Mouse (Mus musculus) CH12.LX (cell line): ENCODE results near the gene Pmp22. TPM values are rescaled to one million over a fixed set of nuclear protein-coding genes. Genes with fewer than 3 reads are reported as not detected.

Experiments
- DNase-seq: peaks from one replicate; pipeline ENCODE4 v3.0.0-alpha.2; 2013; ENCODE audit errors: extremely low read depth
- H3K27ac ChIP-seq: 2 replicates; pipeline ENCODE4 v1.5.1; 2012; ENCODE audit warnings: low read depth, mild to moderate bottlenecking, control low read depth, moderate library complexity; ENCODE audit not compliant: insufficient read depth
- H3K27me3 ChIP-seq: replicated peaks from 2 replicates; pipeline ENCODE3; 2012; ENCODE audit warnings: inconsistent platforms
- H3K36me3 ChIP-seq, 2 experiments: replicated peaks in 1 of 2; 2 replicates each; pipeline versions ENCODE3 to v1.6.1; 2012; ENCODE audit warnings: inconsistent platforms in 1 of 2, low read length in 1 of 2, mild to moderate bottlenecking in 1 of 2, mixed read lengths in 1 of 2, moderate library complexity in 1 of 2; ENCODE audit not compliant: control insufficient read depth in 1 of 2, insufficient read depth in 1 of 2
- H3K4me1 ChIP-seq, 2 experiments: 2 replicates each; pipeline ENCODE4 v1.6.1; 2012; ENCODE audit warnings: inconsistent platforms in 1 of 2, moderate library complexity in 1 of 2; ENCODE audit not compliant: insufficient read depth in 2 of 2, control insufficient read depth in 1 of 2
- H3K4me2 ChIP-seq: 2 replicates; pipeline ENCODE4 v1.6.1; 2012; ENCODE audit warnings: low read depth, mild to moderate bottlenecking, control low read depth; ENCODE audit not compliant: poor library complexity, insufficient read depth, severe bottlenecking
- H3K4me3 ChIP-seq, 3 experiments: fragments of 150-350 bp in 1 of 3; sonication (generic) in 1 of 3; replicated peaks in 1 of 3; 2 replicates each; pipeline versions ENCODE3 to v1.5.1; 2011 to 2012; ENCODE audit warnings: low read depth in 2 of 3, low read length in 2 of 3, mild to moderate bottlenecking in 2 of 3, moderate library complexity in 2 of 3, control low read depth in 1 of 3, improper control_type of control experiment in 1 of 3, inconsistent platforms in 1 of 3, mixed read lengths in 1 of 3; ENCODE audit not compliant: poor library complexity in 1 of 3
- H3K79me2 ChIP-seq: replicated peaks from 2 replicates; pipeline ENCODE4 v1.6.1; 2012; ENCODE audit warnings: mild to moderate bottlenecking, moderate library complexity; ENCODE audit not compliant: control insufficient read depth, poor library complexity, insufficient read depth, severe bottlenecking; ENCODE audit errors: extremely low read depth
- H3K9ac ChIP-seq: 2 replicates; pipeline ENCODE4 v1.6.1; 2012; ENCODE audit warnings: low read depth, mild to moderate bottlenecking, control low read depth, moderate library complexity; ENCODE audit not compliant: insufficient read depth
- H3K9me3 ChIP-seq: replicated peaks from 2 replicates; pipeline ENCODE3; 2012; ENCODE audit warnings: low read length, inconsistent platforms, mixed read lengths
- CHD1 ChIP-seq: IDR thresholded peaks from 2 replicates; pipeline ENCODE4 v1.6.1; 2012; ENCODE audit warnings: low read depth, low read length, improper control_type of control experiment, inconsistent platforms
- CTCF ChIP-seq, 2 experiments: IDR thresholded peaks in 1 of 2; conservative IDR thresholded peaks in 1 of 2; 2 replicates each; pipeline ENCODE4 v1.5.1; 2011 to 2012; ENCODE audit warnings: low read depth in 2 of 2, low read length in 2 of 2, improper control_type of control experiment in 1 of 2, inconsistent platforms in 1 of 2, mild to moderate bottlenecking in 1 of 2, moderate library complexity in 1 of 2
- ELF1 ChIP-seq: IDR thresholded peaks from 2 replicates; pipeline ENCODE4 v1.6.1; 2014; ENCODE audit warnings: low read depth, mild to moderate bottlenecking, inconsistent platforms, low read length, improper control_type of control experiment
- EP300 ChIP-seq: IDR thresholded peaks from 2 replicates; pipeline ENCODE4 v1.6.1; 2011; ENCODE audit warnings: low read length, improper control_type of control experiment
- ETS1 ChIP-seq: conservative IDR thresholded peaks from 2 replicates; pipeline ENCODE4 v1.6.1; 2012; ENCODE audit warnings: low read depth, mild to moderate bottlenecking, inconsistent platforms, low read length, improper control_type of control experiment, moderate library complexity
- GABPA ChIP-seq: IDR thresholded peaks from 2 replicates; pipeline ENCODE4 v1.6.1; 2012; ENCODE audit warnings: low read depth, low read length, improper control_type of control experiment, inconsistent platforms; ENCODE audit not compliant: insufficient replicate concordance
- HCFC1 ChIP-seq: IDR thresholded peaks from 2 replicates; pipeline ENCODE4 v1.6.1; 2012; ENCODE audit warnings: low read depth, mild to moderate bottlenecking, inconsistent platforms, low read length, improper control_type of control experiment
- IRF4 ChIP-seq: IDR thresholded peaks from 2 replicates; pipeline ENCODE4 v1.6.1; 2014; ENCODE audit warnings: low read depth, mild to moderate bottlenecking, inconsistent platforms, low read length, improper control_type of control experiment
- JUN ChIP-seq: IDR thresholded peaks from 2 replicates; pipeline ENCODE4 v1.6.1; 2011; ENCODE audit warnings: low read depth, mild to moderate bottlenecking, low read length, improper control_type of control experiment, moderate library complexity; ENCODE audit not compliant: insufficient read depth
- MAFK ChIP-seq: IDR thresholded peaks from 2 replicates; pipeline ENCODE4 v1.6.1; 2011; ENCODE audit warnings: low read length, improper control_type of control experiment; ENCODE audit not compliant: insufficient replicate concordance
- MXI1 ChIP-seq: IDR thresholded peaks from 2 replicates; pipeline ENCODE4 v1.6.1; 2011; ENCODE audit warnings: mild to moderate bottlenecking, low read depth, low read length, improper control_type of control experiment
- PAX5 ChIP-seq: IDR thresholded peaks from 2 replicates; pipeline ENCODE4 v1.6.1; 2012; ENCODE audit warnings: low read length, inconsistent platforms, mixed read lengths
- POLR2A ChIP-seq: IDR thresholded peaks from 2 replicates; pipeline ENCODE4 v1.6.1; 2011; ENCODE audit warnings: low read depth, mild to moderate bottlenecking, improper control_type of control experiment, low read length
- POLR2AphosphoS2 ChIP-seq: IDR thresholded peaks from 2 replicates; pipeline ENCODE4 v1.6.1; 2011; ENCODE audit warnings: low read depth, low read length, improper control_type of control experiment
- RAD21 ChIP-seq: IDR thresholded peaks from 2 replicates; pipeline ENCODE4 v1.6.1; 2011; ENCODE audit warnings: low read depth, mild to moderate bottlenecking, low read length, improper control_type of control experiment, moderate library complexity
- SIN3A ChIP-seq: IDR thresholded peaks from 2 replicates; pipeline ENCODE4 v1.6.1; 2012; ENCODE audit warnings: low read length, improper control_type of control experiment, inconsistent platforms
- TCF12 ChIP-seq: IDR thresholded peaks from 2 replicates; pipeline ENCODE4 v1.6.1; 2014; ENCODE audit warnings: low read depth, mild to moderate bottlenecking, inconsistent platforms, low read length, improper control_type of control experiment
- UBTF ChIP-seq: IDR thresholded peaks from 2 replicates; pipeline ENCODE4 v1.6.1; 2012; ENCODE audit warnings: low read depth, mild to moderate bottlenecking, inconsistent platforms, low read length, improper control_type of control experiment, moderate library complexity
- USF1 ChIP-seq: IDR thresholded peaks from 2 replicates; pipeline ENCODE4 v1.6.1; 2014; ENCODE audit warnings: low read depth, mild to moderate bottlenecking, inconsistent platforms, low read length, improper control_type of control experiment
- USF2 ChIP-seq: conservative IDR thresholded peaks from 2 replicates; pipeline ENCODE4 v1.6.1; 2011; ENCODE audit warnings: low read depth, low read length, improper control_type of control experiment
- ZC3H11A ChIP-seq: IDR thresholded peaks from 2 replicates; pipeline ENCODE4 v1.6.1; 2012; ENCODE audit warnings: low read depth, mild to moderate bottlenecking, inconsistent platforms, low read length, improper control_type of control experiment
- ZKSCAN1 ChIP-seq: IDR thresholded peaks from 2 replicates; pipeline ENCODE4 v1.6.1; 2012; ENCODE audit warnings: low read depth, inconsistent platforms, low read length, improper control_type of control experiment, borderline replicate concordance
- ZMIZ1 ChIP-seq: IDR thresholded peaks from 2 replicates; pipeline ENCODE4 v1.6.1; 2012; ENCODE audit warnings: low read depth, mild to moderate bottlenecking, inconsistent platforms, low read length, improper control_type of control experiment
- ZNF384 ChIP-seq: IDR thresholded peaks from 2 replicates; pipeline ENCODE4 v1.6.1; 2012; ENCODE audit warnings: low read depth, low read length, improper control_type of control experiment, inconsistent platforms
- dilution Hi-C: fragments of 300-500 bp; cut with MboI; formaldehyde crosslinking; loops from 2 replicates; pipeline ENCODE4 v1.14.3; 2020; ENCODE audit warnings: low sequenced_read_pairs; ENCODE audit not compliant: extremely low pct_unique_long_range_greater_than_20kb, extremely low pct_ligation_motif_present
- in situ Hi-C: fragments of 300-500 bp; cut with MboI; formaldehyde crosslinking; loops from 3 replicates; pipeline ENCODE4 v1.14.3; 2019; ENCODE audit warnings: low sequenced_read_pairs, low pct_ligation_motif_present, low pct_unique_long_range_greater_than_20kb, mixed read lengths
- polyA plus RNA-seq: library from polyadenylated mRNA; unstranded; fragments of >175 nt; gene quantifications from 2 replicates; pipeline ENCODE4 v1.2.1, GENCODE M21; 2012; ENCODE audit warnings: low read depth; ENCODE audit not compliant: insufficient read length
- total RNA-seq, 2 experiments: library from RNA; depleted of rRNA; stranded (reverse); fragments of 300-350 nt in 1 of 2; fragments of >200 nt in 1 of 2; gene quantifications; 2 replicates each; pipeline ENCODE4 v1.2.3; 2012 to 2014

Pmp22 gene
- total and polyA plus RNA-seq, 3 experiments: not detected

- dilution Hi-C loops (no loop called here), in situ Hi-C loops (loop anchor here (5.0 kb wide), 2 partner anchors 195 to 375 kb away; no protein-coding TSS in a partner anchor)
- peaks cover 11% of the 10 kb centered on the region for H3K27me3 ChIP-seq
- no peaks in the 10 kb centered on the region for H3K79me2 ChIP-seq
- H3K4me1 ChIP-seq: peaks cover 0 to 16% of the 10 kb centered on the region in 2 experiments; a peak in 2 of 4 replicates
- no peak for DNase-seq
- no peak overlapping the region for H3K4me3 ChIP-seq
- H3K9me3 ChIP-seq: no peaks in the 10 kb centered on the region
- no peak overlapping the region for H3K9ac ChIP-seq
- TF ChIP-seq USF1 (no peak), JUN (no peak), HCFC1 (no peak), RAD21 (no peak), ETS1 (no peak), PAX5 (no peak), EP300 (no peak), POLR2A (no peak), ZNF384 (no peak), ZMIZ1 (no peak), ZC3H11A (no peak), POLR2AphosphoS2 (no peak), UBTF (no peak), ELF1 (no peak), ZKSCAN1 (no peak), IRF4 (no peak), MXI1 (no peak), MAFK (no peak), SIN3A (no peak), USF2 (no peak)
- H3K27ac ChIP-seq: no peak overlapping the region
- peak overlapping the region; percentile 18; the same call in 1 of the 2 replicates for H3K4me2 ChIP-seq
- no peaks in the 10 kb centered on the region for H3K36me3 ChIP-seq
Observed at GRCm38 (mm10) chr11:63132501-63133435, 4.0 kb downstream of the Pmp22 start.

GRCm38 (mm10) chr11:63134021-63134420 is 5.2 kb downstream of the Pmp22 start:
- DNase-seq: no peak
- Histone ChIP-seq H3K9ac (no peak overlapping the region), H3K27ac (no peak overlapping the region), H3K79me2 (no peaks in the 10 kb centered on the region), H3K4me2 (no peak overlapping the region), H3K27me3 (peaks cover 9% of the 10 kb centered on the region), H3K9me3 (no peaks in the 10 kb centered on the region), H3K4me1 (peaks cover 0 to 16% of the 10 kb centered on the region in 2 experiments; a peak in 2 of 4 replicates), H3K4me3 (no peak overlapping the region), H3K36me3 (no peaks in the 10 kb centered on the region)
- in situ Hi-C loops (loop anchor here (5.0 kb wide), 2 partner anchors 197 to 377 kb away; no protein-coding TSS in a partner anchor), dilution Hi-C loops (no loop called here)
- TF ChIP-seq TCF12 (no peak), USF1 (no peak), CHD1 (no peak), GABPA (no peak), POLR2AphosphoS2 (no peak), CTCF (conservative IDR thresholded peaks at IDR 0.05 in 1 of 2, IDR thresholded peaks at IDR 0.05 in 1 of 2; ENCODE audit: low read depth in 2 of 2, low read length in 2 of 2) (no peak), USF2 (no peak), MAFK (no peak), PAX5 (no peak)
